Mouse (Mus musculus) embryonic facial prominence, embryonic 12.5 days (tissue): Measurements from ENCODE around the gene Lzic. TPM values are rescaled to one million over a fixed set of nuclear protein-coding genes. Genes with fewer than 3 reads are reported as not detected.

Source experiments
- ATAC-seq: fragments of 200-750 bp; cut with Nextera tagmentation; 2 replicates; pipeline ENCODE4 v1.8.0; 2017; ENCODE audit not compliant: insufficient number of reproducible peaks, insufficient read depth, low FRiP score, low TSS enrichment
- H3K27ac ChIP-seq: fragments of 300-500 bp; sonication (generic); 2 replicates; pipeline ENCODE4 v1.5.1; 2016; ENCODE audit warnings: mild to moderate bottlenecking
- H3K27me3 ChIP-seq: fragments of 300-500 bp; sonication (generic); 2 replicates; pipeline ENCODE4 v1.6.1; 2016; ENCODE audit warnings: mild to moderate bottlenecking, moderate library complexity
- H3K36me3 ChIP-seq: fragments of 300-500 bp; sonication (generic); 2 replicates; pipeline ENCODE4 v1.6.1; 2016; ENCODE audit warnings: mild to moderate bottlenecking
- H3K4me1 ChIP-seq: fragments of 300-500 bp; sonication (generic); 2 replicates; pipeline ENCODE4 v1.6.1; 2016
- H3K4me2 ChIP-seq: fragments of 300-500 bp; sonication (generic); replicated peaks from 2 replicates; pipeline ENCODE4 v1.6.1; 2016; ENCODE audit warnings: mild to moderate bottlenecking, moderate library complexity
- H3K4me3 ChIP-seq: fragments of 300-500 bp; sonication (generic); 2 replicates; pipeline ENCODE4 v1.5.1; 2016; ENCODE audit warnings: mild to moderate bottlenecking
- H3K9ac ChIP-seq: fragments of 300-500 bp; sonication (generic); 2 replicates; pipeline ENCODE4 v1.6.1; 2016; ENCODE audit warnings: mild to moderate bottlenecking, moderate library complexity
- H3K9me3 ChIP-seq: fragments of 300-500 bp; sonication (generic); 2 replicates; pipeline ENCODE4 v1.6.1; 2016; ENCODE audit warnings: mild to moderate bottlenecking, moderate library complexity
- WGBS: fragments of 180-500 bp; shearing (Covaris S2); methylation state at CpG from one replicate; pipeline ENCODE4 v1.1.7; 2016; 5-methylcytosine and 5-hydroxymethylcytosine counted together
- microRNA-seq: library from miRNA; unstranded; fragments of <30 nt; microRNA quantifications from one replicate; pipeline ENCODE4, GENCODE M21; 2017
- polyA plus RNA-seq: library from polyadenylated mRNA; unstranded; fragments of >200 nt; fragmentation: Nextera tagmentation; extraction: Ambion mirVana; gene quantifications from 2 replicates; pipeline ENCODE4 v1.2.1, GENCODE M21; 2016

Gene Lzic
- polyA plus RNA-seq, 1 experiment from 2014 or later, result 57.6 TPM

GRCm38 (mm10) chr4:149539441-149539840 lies 54.4 kb downstream of the Lzic start:
- Histone ChIP-seq H3K4me1 (0 out of 2 replicates have a peak, but pooled peaks cover 6% of the 10 kb centered on the region), H3K36me3 (no peaks in the 10 kb centered on the region; the same call in 1 of the 2 replicates), H3K4me3 (no peak overlapping the region), H3K27ac (no peak overlapping the region), H3K9ac (no peak overlapping the region), H3K27me3 (no peaks in the 10 kb centered on the region), H3K9me3 (no peaks in the 10 kb centered on the region), H3K4me2 (no peak overlapping the region)
- peak; percentile 12; the same call in 1 of the 2 replicates for ATAC-seq
- WGBS, result 89% methylated on average over 8 of the region's 8 CpGs

DNA sequence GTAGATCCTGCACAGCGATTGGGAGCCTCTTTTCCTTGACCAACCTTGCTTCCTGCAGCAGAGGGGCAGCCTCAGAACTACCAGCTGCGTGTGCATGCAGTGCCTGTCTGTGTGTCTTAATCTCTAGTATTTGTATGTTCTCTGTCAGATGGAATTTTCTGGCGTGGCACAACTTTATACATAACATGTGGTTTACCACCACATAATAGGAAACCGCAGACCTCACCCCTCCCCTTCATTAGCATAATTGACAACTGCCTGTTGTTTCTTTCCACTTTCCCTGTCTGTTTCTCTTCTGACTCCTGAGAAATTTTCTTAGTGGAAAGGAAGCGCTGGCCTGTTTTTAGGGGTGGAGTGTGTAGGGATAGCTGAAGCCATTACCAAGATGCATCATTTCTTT lies 56.9 kb downstream of the Lzic start:
- no peaks in the 10 kb centered on the region for H3K27me3 ChIP-seq
- no peaks in the 10 kb centered on the region for H3K9me3 ChIP-seq
- H3K4me3 ChIP-seq, result no peak overlapping the region
- no peak for ATAC-seq
- peaks cover 23% of the 10 kb centered on the region for H3K36me3 ChIP-seq
- no peak overlapping the region for H3K27ac ChIP-seq
- H3K9ac ChIP-seq, result no peak overlapping the region
- H3K4me2 ChIP-seq, result no peak overlapping the region
- H3K4me1 ChIP-seq, result 0 out of 2 replicates have a peak, but pooled peaks cover 6% of the 10 kb centered on the region
- 49% methylated on average over 5 of the region's 5 CpGs for WGBS

- Histone ChIP-seq H3K36me3 (peaks cover 26% of the 10 kb centered on the region), H3K27ac (no peak overlapping the region), H3K4me1 (0 out of 2 replicates have a peak, but pooled peaks cover 6% of the 10 kb centered on the region), H3K4me2 (no peak overlapping the region), H3K27me3 (no peaks in the 10 kb centered on the region), H3K9ac (no peak overlapping the region), H3K9me3 (no peaks in the 10 kb centered on the region), H3K4me3 (no peak overlapping the region)
- no peak for ATAC-seq
- WGBS, result 80% methylated on average over 12 of the region's 12 CpGs
Observed at GRCm38 (mm10) chr4:149542431-149542830, 57.4 kb downstream of the Lzic start.

DNA sequence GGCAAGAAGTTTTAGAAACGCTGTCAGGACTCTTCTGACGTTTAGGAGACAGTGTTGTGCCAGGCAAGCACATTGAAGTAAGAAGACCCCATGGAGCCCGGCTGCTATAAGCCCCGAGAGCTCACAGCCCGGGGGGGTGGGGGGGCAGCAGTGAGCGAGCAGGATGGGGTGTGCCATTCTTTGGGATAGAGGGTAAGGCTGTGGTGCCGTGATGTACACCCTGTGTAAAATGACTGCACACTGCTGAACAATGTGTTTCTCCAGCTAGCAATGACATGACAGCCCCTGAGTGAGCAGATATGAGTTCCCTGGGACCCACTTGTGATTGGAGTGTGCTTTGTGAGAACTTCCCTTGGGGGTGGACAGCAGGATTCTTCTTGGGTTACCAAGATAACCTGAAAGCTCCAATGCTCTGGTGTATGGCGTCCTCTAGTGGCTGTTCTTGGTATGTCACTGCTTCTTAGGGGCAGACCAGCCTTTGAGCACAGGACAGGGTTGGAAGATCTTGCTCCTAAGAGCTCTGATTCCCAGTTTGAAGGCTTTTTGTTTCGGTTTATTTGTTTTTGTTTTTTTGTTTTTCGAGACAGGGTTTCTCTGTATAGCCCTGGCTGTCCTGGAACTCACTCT lies 58.0 kb downstream of the Lzic start:
- no peak overlapping the region for H3K27ac ChIP-seq
- 44% methylated on average over 10 of the region's 10 CpGs for WGBS
- no peaks in the 10 kb centered on the region for H3K27me3 ChIP-seq
- peaks cover 32% of the 10 kb centered on the region for H3K36me3 ChIP-seq
- no peaks in the 10 kb centered on the region for H3K9me3 ChIP-seq
- H3K9ac ChIP-seq, result no peak overlapping the region
- no peak overlapping the region for H3K4me3 ChIP-seq
- H3K4me1 ChIP-seq, result 0 out of 2 replicates have a peak, but pooled peaks cover 4% of the 10 kb centered on the region
- H3K4me2 ChIP-seq, result no peak overlapping the region
- ATAC-seq, result no peak

- 79% methylated on average over 8 of the region's 8 CpGs for WGBS
- H3K27ac ChIP-seq, result 0 out of 2 replicates have a peak overlapping the region, but pooled peaks have one; percentile 1
Observed at GRCm38 (mm10) chr4:149544892-149545291, 59.9 kb downstream of the Lzic start.

More at GRCm38 (mm10) chr4:149544892-149545291, 59.9 kb downstream of the Lzic start:
- H3K9ac ChIP-seq, result no peak overlapping the region
- no peaks in the 10 kb centered on the region for H3K9me3 ChIP-seq
- ATAC-seq, result no peak
- H3K4me2 ChIP-seq, result no peak overlapping the region
- peaks cover 36% of the 10 kb centered on the region for H3K36me3 ChIP-seq
- no peaks in the 10 kb centered on the region for H3K27me3 ChIP-seq
- 0 out of 2 replicates have a peak, but pooled peaks cover 4% of the 10 kb centered on the region for H3K4me1 ChIP-seq
- H3K4me3 ChIP-seq, result no peak overlapping the region

Small RNA genes within 50 kb of the gene (microRNA-seq; reads per million reads assigned to microRNA genes)
- 1.1 reads per million for gene Mir5616

Other genes with a start within 250 kb of the Lzic start
- gene Kif1b, start 177.5 kb upstream of the Lzic start, polyA plus RNA-seq, result 56.1 and 61.5 TPM in 2 replicates
- gene Ube4b, start 58.5 kb upstream of the Lzic start, polyA plus RNA-seq, result 66.9 and 67.5 TPM in 2 replicates
- gene Rbp7, start 30.3 kb upstream of the Lzic start, polyA plus RNA-seq, result 0.32 TPM in 1 of 2 replicates, not detected in the other
- gene Tmem274, start 7.9 kb upstream of the Lzic start, polyA plus RNA-seq, result 0.39 and 0.56 TPM in 2 replicates
- 12.1 and 13.3 TPM in 2 replicates for gene Nmnat1, start within 50 bp of the Lzic start, polyA plus RNA-seq
- 83.3 and 85.2 TPM in 2 replicates for gene Ctnnbip1, start 33.0 kb downstream of the Lzic start, polyA plus RNA-seq
- gene Clstn1, start 101.2 kb downstream of the Lzic start, polyA plus RNA-seq, result 68.1 and 75.7 TPM in 2 replicates
- 5.5 and 7.3 TPM in 2 replicates for gene Pik3cd, start 217.3 kb downstream of the Lzic start, polyA plus RNA-seq